Mouse (Mus musculus): ENCODE results near the gene Stx1b.
A peak's percentile ranks its signal among the peaks of the same experiment; 100 is the strongest.
"Not testable (repeated sequence)": the region's sequence is repeated elsewhere in the genome, so short reads cannot be mapped to it uniquely, and the experiment has no call there.

The Stx1b gene

GRCm38 (mm10) chr7:127824176-127824871, at the start of gene Stx1b, which contains the start of gene Stx4a:
Gene Stx1b, minus strand, starts transcription at chr7:127824549.
Gene Stx4a, plus strand, starts transcription at chr7:127824294.
- DNase-seq = no peak

GRCm38 (mm10) chr7:127870136-127870821, 45.9 kb upstream of the Stx1b start:
- DNase-seq = peak; percentile 28

GRCm38 (mm10) chr7:127869149-127869810, 44.9 kb upstream of the Stx1b start:
- DNase-seq = no peak

GRCm38 (mm10) chr7:127867641-127868040, 43.3 kb upstream of the Stx1b start:
- DNase-seq = no peak

- no peak for DNase-seq
Measured at GRCm38 (mm10) chr7:127866434-127866833, 42.1 kb upstream of the Stx1b start.

- DNase-seq = no peak
Measured at GRCm38 (mm10) chr7:127858258-127858657, 33.9 kb upstream of the Stx1b start.

- no peak for DNase-seq
Measured at GRCm38 (mm10) chr7:127850906-127851305, 26.6 kb upstream of the Stx1b start.

GRCm38 (mm10) chr7:127849973-127850875, 25.9 kb upstream of the Stx1b start:
- no peak for DNase-seq

- DNase-seq = peak; percentile 78
Measured at GRCm38 (mm10) chr7:127842001-127842718, 17.8 kb upstream of the Stx1b start.

GRCm38 (mm10) chr7:127841340-127842000, 17.1 kb upstream of the Stx1b start:
- peak; percentile 93 for DNase-seq

- peak; percentile 77 for DNase-seq
Measured at GRCm38 (mm10) chr7:127840886-127841285, 16.5 kb upstream of the Stx1b start.

GRCm38 (mm10) chr7:127840031-127840430, 15.7 kb upstream of the Stx1b start:
- not testable (repeated sequence) for DNase-seq

- not testable (repeated sequence) for DNase-seq
Measured at GRCm38 (mm10) chr7:127837878-127838277, 13.5 kb upstream of the Stx1b start.

GRCm38 (mm10) chr7:127837473-127837872, 13.1 kb upstream of the Stx1b start:
- no peak for DNase-seq

GRCm38 (mm10) chr7:127835550-127835949, 11.2 kb upstream of the Stx1b start:
- no peak for DNase-seq

GRCm38 (mm10) chr7:127823236-127824171, 845 bp downstream of the Stx1b start:
- DNase-seq = no peak

- DNase-seq = no peak
Measured at GRCm38 (mm10) chr7:127822494-127822893, 1.9 kb downstream of the Stx1b start.

- DNase-seq = no peak
Measured at GRCm38 (mm10) chr7:127820836-127821509, 3.4 kb downstream of the Stx1b start.

GRCm38 (mm10) chr7:127817776-127818175, 6.6 kb downstream of the Stx1b start:
- DNase-seq = no peak

GRCm38 (mm10) chr7:127817053-127817452, 7.3 kb downstream of the Stx1b start:
- no peak for DNase-seq
